In genomic region chr3:122046187-122046620, GRCm38 (mm10) we compare ENCODE assay signal across 9 mouse cellular contexts. TPM values are rescaled to one million over a fixed set of nuclear protein-coding genes. Genes with fewer than 3 reads are reported as not detected.
DNase-seq lines count a peak whose midpoint lies in the region; ATAC-seq and TF ChIP-seq lines count a peak whose summit lies in the region.
"Had no signal": no experiment of that assay in that cellular context is flagged by ENCODE, and none has a peak within 500 bp of the region (broad histone marks: within the 10 kb centered on the region; RNA-seq: fewer than 3 reads in every experiment).

No protein-coding gene starts in this region.

- no peak for DNase-seq in stomach, postnatal 0 days (ENCODE audit: low spot score)
- DNase-seq in gastrocnemius, adult 2 months, result peak; percentile 69
- peak; percentile 56 for DNase-seq in kidney, adult 9 months
- peak; percentile 85 for DNase-seq in midbrain, embryonic 14.5 days
- DNase-seq in layer of hippocampus, postnatal 25 days (ENCODE audit: extremely low spot score in 1 of 2, low spot score in 1 of 2), result no peak
- DNase-seq in thymus, postnatal 36 days, result no peak
- DNase-seq in cerebellum, postnatal 36 days, result no peak

- H3K27me3 ChIP-seq in stomach, embryonic 15.5 days (replicated peaks), result no peaks in the 10 kb centered on the region
- no peaks in the 10 kb centered on the region for H3K27me3 ChIP-seq in stomach, postnatal 0 days (ENCODE audit: control insufficient read depth, insufficient read depth, low read length)
- H3K27me3 ChIP-seq in midbrain, embryonic 14.5 days (ENCODE audit: control insufficient read depth, insufficient read depth, low read length), result peaks cover 69% of the 10 kb centered on the region

- no peak for TF ChIP-seq CTCF in stomach, postnatal 0 days (IDR thresholded peaks at IDR 0.05; ENCODE audit: low read depth)
- no peak for TF ChIP-seq CTCF in gastrocnemius, adult 2 months (IDR thresholded peaks at IDR 0.05)

- 50% methylated on average over 10 of the region's 10 CpGs for WGBS in stomach, embryonic 15.5 days
- WGBS in stomach, postnatal 0 days, result 36% methylated on average over 10 of the region's 10 CpGs
- WGBS in midbrain, embryonic 14.5 days, result under 1% methylated on average over 10 of the region's 10 CpGs

- H3K4me2 ChIP-seq in stomach, embryonic 15.5 days, result no peak overlapping the region
- no peak overlapping the region for H3K4me2 ChIP-seq in stomach, postnatal 0 days (replicated peaks; ENCODE audit: low read depth)
- peak overlapping the region; percentile 31 for H3K4me2 ChIP-seq in midbrain, embryonic 14.5 days (ENCODE audit: low read length)

- no peak overlapping the region for H3K9ac ChIP-seq in stomach, embryonic 15.5 days
- H3K9ac ChIP-seq in stomach, postnatal 0 days (ENCODE audit: low read length), result no peak overlapping the region
- H3K9ac ChIP-seq in midbrain, embryonic 14.5 days (replicated peaks; ENCODE audit: low read length), result no peak overlapping the region

- no peak for TF ChIP-seq EP300 in stomach, postnatal 0 days (optimal IDR thresholded peaks at IDR 0.05)

- H3K4me1 ChIP-seq in stomach, embryonic 15.5 days, result peaks cover 46% of the 10 kb centered on the region
- H3K4me1 ChIP-seq in stomach, postnatal 0 days (replicated peaks; ENCODE audit: control insufficient read depth, insufficient read depth), result peaks cover 9% of the 10 kb centered on the region
- peaks cover 40% of the 10 kb centered on the region for H3K4me1 ChIP-seq in midbrain, embryonic 14.5 days (ENCODE audit: control insufficient read depth, insufficient read depth, low read length)

- H3K4me3 ChIP-seq in stomach, embryonic 15.5 days (replicated peaks), result no peak overlapping the region
- no peak overlapping the region for H3K4me3 ChIP-seq in stomach, postnatal 0 days (ENCODE audit: low read depth, low read length)
- H3K4me3 ChIP-seq in gastrocnemius, adult 2 months, result no peak overlapping the region
- H3K4me3 ChIP-seq in midbrain, embryonic 14.5 days (replicated peaks; ENCODE audit: low read depth, low read length), result no peak overlapping the region
- H3K4me3 ChIP-seq: myocyte had no signal

- intact Hi-C loops in gastrocnemius, adult 2 months (cut with DNase I), result no loop called here

- H3K36me3 ChIP-seq in stomach, embryonic 15.5 days, result no peaks in the 10 kb centered on the region
- H3K36me3 ChIP-seq in stomach, postnatal 0 days (ENCODE audit: control insufficient read depth, insufficient read depth, low read length), result no peaks in the 10 kb centered on the region
- H3K36me3 ChIP-seq in midbrain, embryonic 14.5 days (ENCODE audit: control insufficient read depth, insufficient read depth, low read length), result no peaks in the 10 kb centered on the region

- H3K27ac ChIP-seq in stomach, embryonic 15.5 days, result 0 out of 2 replicates have a peak overlapping the region, but pooled peaks have one; percentile 7
- H3K27ac ChIP-seq in stomach, postnatal 0 days (replicated peaks), result no peak overlapping the region
- H3K27ac ChIP-seq in gastrocnemius, adult 2 months, result no peak overlapping the region
- H3K27ac ChIP-seq in midbrain, embryonic 14.5 days (replicated peaks; ENCODE audit: low read depth, low read length), result no peak overlapping the region

- no peak for ATAC-seq in stomach, embryonic 15.5 days (ENCODE audit: insufficient read depth, low FRiP score, low read depth)
- no peak for ATAC-seq in stomach, postnatal 0 days (ENCODE audit: low FRiP score, low TSS enrichment)
- peak; percentile 63 for ATAC-seq in midbrain, embryonic 14.5 days (ENCODE audit: low FRiP score, low TSS enrichment)

- H3K9me3 ChIP-seq in stomach, embryonic 15.5 days, result no peaks in the 10 kb centered on the region
- no peaks in the 10 kb centered on the region for H3K9me3 ChIP-seq in stomach, postnatal 0 days (ENCODE audit: control insufficient read depth, low read length)
- H3K9me3 ChIP-seq in midbrain, embryonic 14.5 days (ENCODE audit: control insufficient read depth, low read length), result no peaks in the 10 kb centered on the region

RNA-seq across cellular contexts. Expression of gene Abca4, which starts 2.0 kb away (rescaled TPM):
- polyA plus RNA-seq in stomach, embryonic 15.5 days (2015; fragmentation: Nextera tagmentation; extraction: Ambion mirVana), result 0.43 and 0.80 TPM in 2 replicates
- polyA plus RNA-seq in stomach, postnatal 0 days (2015; fragmentation: Nextera tagmentation; extraction: Ambion mirVana), result 0.44 and 0.46 TPM in 2 replicates
- under 1 TPM; 0.79 to 0.95 TPM for total RNA-seq in gastrocnemius, adult 2 months (2021)
- 1.00 and 1.6 TPM in 2 replicates for polyA plus RNA-seq in midbrain, embryonic 14.5 days (2014; fragmentation: Nextera tagmentation; extraction: Ambion mirVana)
- 1 to 10 TPM in 1 of 2 experiments, under 1 TPM in 1; 0.98 to 2.3 TPM for total RNA-seq in layer of hippocampus, postnatal 25 days (2021)

Comparison
In these comparisons a context has a peak if more than half of its experiments do, and no peak if none do; other contexts are left out.
1. DNase-seq: peak in gastrocnemius, adult 2 months (single experiment), kidney, adult 9 months (single experiment) and midbrain, embryonic 14.5 days (single experiment); none in stomach, postnatal 0 days (single experiment), layer of hippocampus, postnatal 25 days (0 of 2), thymus, postnatal 36 days (0 of 2) and cerebellum, postnatal 36 days (0 of 2).